Mouse (Mus musculus): ENCODE measurements around the gene Slc24a3. TPM values are rescaled to one million over a fixed set of nuclear protein-coding genes. Genes with fewer than 3 reads are reported as not detected.

Gene Slc24a3
- total RNA-seq, 1 experiment = 0.98 TPM

GRCm38 (mm10) chr2:145167051-145167663 lies 397 bp upstream of the Slc24a3 start:
- peak; percentile 34 for DNase-seq (ENCODE audit: low read depth, low spot score)
- H3K4me1 ChIP-seq (ENCODE audit: control insufficient read depth in 2 of 2, insufficient read depth in 2 of 2, low read length in 2 of 2, poor library complexity in 1 of 2) = 0 out of 4 replicates have a peak, but pooled peaks cover 0 to 2% of the 10 kb centered on the region in 2 experiments
- no peak overlapping the region for H3K27ac ChIP-seq (ENCODE audit: insufficient read depth, low read depth, low read length, poor library complexity, severe bottlenecking)
- TF ChIP-seq MAFK (IDR thresholded peaks at IDR 0.05; ENCODE audit: insufficient read depth, low read depth, low read length) = no peak
- no peak for TF ChIP-seq CHD2 (IDR thresholded peaks at IDR 0.05; ENCODE audit: low read depth, low read length)
- no peak for TF ChIP-seq ZC3H11A (IDR thresholded peaks at IDR 0.05; ENCODE audit: borderline replicate concordance, low read depth, low read length)
- TF ChIP-seq ZNF384 (IDR thresholded peaks at IDR 0.05; ENCODE audit: low read depth, low read length) = no peak
- no peak for TF ChIP-seq HCFC1 (IDR thresholded peaks at IDR 0.05; ENCODE audit: borderline replicate concordance, insufficient read depth, low read length)
- in situ Hi-C loops (cut with MboI; ENCODE audit: low sequenced_read_pairs in 2 of 2, unreplicated experiment in 2 of 2) = no loop called here
- peak overlapping the region; percentile 65 to 92 for H3K4me3 ChIP-seq (ENCODE audit: insufficient read depth in 1 of 2, low read depth in 1 of 2, low read length in 2 of 2, poor library complexity in 1 of 2, severe bottlenecking in 1 of 2)
- H3K9ac ChIP-seq (ENCODE audit: insufficient read depth, low read depth, low read length, poor library complexity, severe bottlenecking) = peak overlapping the region; percentile 74; the same call in 1 of the 2 replicates
- H3K9me3 ChIP-seq (ENCODE audit: control insufficient read depth, insufficient read depth, low read depth, low read length) = no peaks in the 10 kb centered on the region
- no peaks in the 10 kb centered on the region for H3K36me3 ChIP-seq (ENCODE audit: control insufficient read depth, insufficient read depth, low read length, poor library complexity, severe bottlenecking)

- H3K27ac ChIP-seq (ENCODE audit: insufficient read depth, low read depth, low read length, poor library complexity, severe bottlenecking) = no peak overlapping the region
- in situ Hi-C loops (cut with MboI; ENCODE audit: low sequenced_read_pairs in 2 of 2, unreplicated experiment in 2 of 2) = no loop called here
- H3K4me3 ChIP-seq (ENCODE audit: insufficient read depth in 1 of 2, low read depth in 1 of 2, low read length in 2 of 2, poor library complexity in 1 of 2, severe bottlenecking in 1 of 2) = peak overlapping the region; percentile 66 to 92
- H3K4me1 ChIP-seq (ENCODE audit: control insufficient read depth in 2 of 2, insufficient read depth in 2 of 2, low read length in 2 of 2, poor library complexity in 1 of 2) = 0 out of 4 replicates have a peak, but pooled peaks cover 0 to 2% of the 10 kb centered on the region in 2 experiments
- TF ChIP-seq CHD2 (IDR thresholded peaks at IDR 0.05; ENCODE audit: low read depth, low read length) (no peak), ZC3H11A (IDR thresholded peaks at IDR 0.05; ENCODE audit: borderline replicate concordance, low read depth, low read length) (no peak), HCFC1 (IDR thresholded peaks at IDR 0.05; ENCODE audit: borderline replicate concordance, insufficient read depth, low read length) (no peak), MAFK (IDR thresholded peaks at IDR 0.05; ENCODE audit: insufficient read depth, low read depth, low read length) (no peak), ZNF384 (IDR thresholded peaks at IDR 0.05; ENCODE audit: low read depth, low read length) (no peak)
- no peak overlapping the region for H3K9ac ChIP-seq (ENCODE audit: insufficient read depth, low read depth, low read length, poor library complexity, severe bottlenecking)
- no peak for DNase-seq (ENCODE audit: low read depth, low spot score)
- no peaks in the 10 kb centered on the region for H3K36me3 ChIP-seq (ENCODE audit: control insufficient read depth, insufficient read depth, low read length, poor library complexity, severe bottlenecking)
- H3K9me3 ChIP-seq (ENCODE audit: control insufficient read depth, insufficient read depth, low read depth, low read length) = no peaks in the 10 kb centered on the region
Observed at GRCm38 (mm10) chr2:145168405-145168971, 934 bp downstream of the Slc24a3 start.

DNA sequence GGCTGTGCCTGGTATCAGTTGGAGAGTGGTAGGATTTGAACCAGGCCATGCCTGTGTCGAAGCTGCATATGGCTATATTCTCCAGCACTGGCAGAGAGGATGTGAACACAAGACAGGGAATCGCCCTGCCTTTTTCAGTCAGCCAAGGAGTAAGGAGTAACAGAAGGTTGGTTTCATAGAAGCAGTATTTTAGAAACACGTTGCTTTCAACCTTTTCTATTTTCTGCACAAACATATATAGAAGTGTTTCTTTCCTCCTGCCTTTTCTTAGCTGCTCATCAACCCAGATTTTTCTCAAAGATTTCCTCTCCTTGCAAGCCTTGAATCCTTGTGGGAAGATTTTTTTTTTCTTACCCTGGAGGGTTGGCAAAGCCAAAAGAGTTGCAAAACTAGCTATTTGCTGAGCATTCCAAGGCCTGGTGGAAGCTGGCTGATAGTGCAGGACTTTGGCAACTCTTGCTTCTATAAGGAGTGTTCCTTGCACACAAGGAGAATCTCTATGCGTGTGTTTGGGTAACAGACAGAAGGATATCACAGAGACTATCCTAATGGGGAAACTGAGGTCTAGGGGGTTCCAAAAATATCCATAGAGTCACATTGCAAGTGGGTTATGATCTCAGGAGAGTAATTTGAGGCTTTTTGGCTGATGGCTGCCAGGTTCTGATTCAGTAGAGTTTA lies 5.6 kb downstream of the Slc24a3 start:
- Histone ChIP-seq H3K36me3 (ENCODE audit: control insufficient read depth, insufficient read depth, low read length, poor library complexity, severe bottlenecking) (no peaks in the 10 kb centered on the region), H3K4me3 (ENCODE audit: insufficient read depth in 1 of 2, low read depth in 1 of 2, low read length in 2 of 2, poor library complexity in 1 of 2, severe bottlenecking in 1 of 2) (no peak overlapping the region), H3K9ac (ENCODE audit: insufficient read depth, low read depth, low read length, poor library complexity, severe bottlenecking) (no peak overlapping the region), H3K27ac (ENCODE audit: insufficient read depth, low read depth, low read length, poor library complexity, severe bottlenecking) (no peak overlapping the region), H3K4me1 (ENCODE audit: control insufficient read depth in 2 of 2, insufficient read depth in 2 of 2, low read length in 2 of 2, poor library complexity in 1 of 2) (no peaks in the 10 kb centered on the region), H3K9me3 (ENCODE audit: control insufficient read depth, insufficient read depth, low read depth, low read length) (no peaks in the 10 kb centered on the region)
- TF ChIP-seq CHD2 (IDR thresholded peaks at IDR 0.05; ENCODE audit: low read depth, low read length) = no peak
- no peak for TF ChIP-seq ZNF384 (IDR thresholded peaks at IDR 0.05; ENCODE audit: low read depth, low read length)
- no peak for TF ChIP-seq ZC3H11A (IDR thresholded peaks at IDR 0.05; ENCODE audit: borderline replicate concordance, low read depth, low read length)
- no peak for TF ChIP-seq MAFK (IDR thresholded peaks at IDR 0.05; ENCODE audit: insufficient read depth, low read depth, low read length)
- TF ChIP-seq HCFC1 (IDR thresholded peaks at IDR 0.05; ENCODE audit: borderline replicate concordance, insufficient read depth, low read length) = no peak
- in situ Hi-C loops (cut with MboI; ENCODE audit: low sequenced_read_pairs in 2 of 2, unreplicated experiment in 2 of 2) = no loop called here
- no peak for DNase-seq (ENCODE audit: low read depth, low spot score)

DNA sequence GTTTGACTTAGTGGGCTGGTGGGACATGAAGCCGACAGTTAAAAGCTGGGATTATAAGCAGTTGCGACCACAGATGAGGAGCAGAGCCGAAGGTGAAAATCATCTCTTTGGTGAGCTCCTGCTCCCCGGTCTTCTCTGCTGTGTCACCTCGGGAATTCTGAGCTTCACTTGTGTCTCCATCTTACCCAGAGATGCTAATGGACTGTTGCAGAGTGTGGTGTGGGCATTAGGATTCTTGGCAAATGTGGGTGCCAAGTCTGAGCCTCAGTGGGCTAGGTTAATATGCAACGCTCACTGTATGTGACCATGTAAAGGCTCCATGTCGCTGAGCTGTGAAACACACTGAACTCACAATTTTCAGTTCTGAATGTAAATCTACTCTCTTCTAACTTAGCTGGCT lies 7.5 kb downstream of the Slc24a3 start:
- Histone ChIP-seq H3K36me3 (ENCODE audit: control insufficient read depth, insufficient read depth, low read length, poor library complexity, severe bottlenecking) (no peaks in the 10 kb centered on the region), H3K9me3 (ENCODE audit: control insufficient read depth, insufficient read depth, low read depth, low read length) (no peaks in the 10 kb centered on the region), H3K4me3 (ENCODE audit: insufficient read depth in 1 of 2, low read depth in 1 of 2, low read length in 2 of 2, poor library complexity in 1 of 2, severe bottlenecking in 1 of 2) (no peak overlapping the region), H3K27ac (ENCODE audit: insufficient read depth, low read depth, low read length, poor library complexity, severe bottlenecking) (no peak overlapping the region), H3K4me1 (ENCODE audit: control insufficient read depth in 2 of 2, insufficient read depth in 2 of 2, low read length in 2 of 2, poor library complexity in 1 of 2) (no peaks in the 10 kb centered on the region), H3K9ac (ENCODE audit: insufficient read depth, low read depth, low read length, poor library complexity, severe bottlenecking) (no peak overlapping the region)
- in situ Hi-C loops (cut with MboI; ENCODE audit: low sequenced_read_pairs in 2 of 2, unreplicated experiment in 2 of 2) = no loop called here
- TF ChIP-seq ZC3H11A (IDR thresholded peaks at IDR 0.05; ENCODE audit: borderline replicate concordance, low read depth, low read length) (no peak), ZNF384 (IDR thresholded peaks at IDR 0.05; ENCODE audit: low read depth, low read length) (no peak), MAFK (IDR thresholded peaks at IDR 0.05; ENCODE audit: insufficient read depth, low read depth, low read length) (no peak), HCFC1 (IDR thresholded peaks at IDR 0.05; ENCODE audit: borderline replicate concordance, insufficient read depth, low read length) (no peak), CHD2 (IDR thresholded peaks at IDR 0.05; ENCODE audit: low read depth, low read length) (no peak)
- DNase-seq (ENCODE audit: low read depth, low spot score) = no peak
